Mouse (Mus musculus) liver, postnatal 0 days (tissue): ENCODE data around the gene Vtcn1.

Experiments
- CTCF ChIP-seq: sonication (generic); IDR thresholded peaks from 2 replicates; pipeline ENCODE4 v1.5.1; 2016; ENCODE audit warnings: antibody characterized with exemption, low read depth
- EP300 ChIP-seq: IDR thresholded peaks from 2 replicates; pipeline ENCODE4 v1.6.1; 2016; ENCODE audit warnings: antibody characterized with exemption, low read depth, mild to moderate bottlenecking

GRCm38 (mm10) chr3:100921825-100922505 is 96.7 kb downstream of the Vtcn1 start, which contains the start of gene Trim45:
- TF ChIP-seq EP300 = no peak
- TF ChIP-seq CTCF = no peak
